Mouse (Mus musculus) lung, postnatal 0 days (tissue): ENCODE measurements around the gene Gm10142.
"Not testable (repeated sequence)": the region's sequence is repeated elsewhere in the genome, so short reads cannot be mapped to it uniquely, and the experiment has no call there.

Experiments used
- CTCF ChIP-seq: IDR thresholded peaks from 2 replicates; pipeline ENCODE4 v1.5.1; 2016; ENCODE audit warnings: antibody characterized with exemption, mild to moderate bottlenecking
- EP300 ChIP-seq: IDR thresholded peaks from 2 replicates; pipeline ENCODE4 v1.6.1; 2016; ENCODE audit warnings: antibody characterized with exemption, mild to moderate bottlenecking, control low read depth

- not testable (repeated sequence) for TF ChIP-seq CTCF, EP300
Measured at GRCm38 (mm10) chr10:77759582-77759981, 44.0 kb downstream of the Gm10142 start, which contains the start of gene Gm3233.
